Mouse (Mus musculus) intestine, embryonic 14.5 days (tissue): ENCODE results near the gene Zfp322a. TPM values are rescaled to one million over a fixed set of nuclear protein-coding genes. Genes with fewer than 3 reads are reported as not detected.

ENCODE experiments used
- ATAC-seq: fragments of 200-750 bp; cut with Nextera tagmentation; replicated peaks from 2 replicates; pipeline ENCODE4 v1.8.0; 2017; ENCODE audit warnings: low read depth, moderate number of reproducible peaks, moderate TSS enrichment, moderate library complexity; ENCODE audit not compliant: low FRiP score, low TSS enrichment
- DNase-seq: peaks from one replicate; pipeline ENCODE4 v3.0.0-alpha.2; 2018; ENCODE audit warnings: low spot score
- H3K27ac ChIP-seq: fragments of 300-500 bp; sonication (generic); 2 replicates; pipeline ENCODE4 v1.5.1; 2014; ENCODE audit warnings: low read depth, mild to moderate bottlenecking, control low read depth
- H3K27me3 ChIP-seq: fragments of 300-500 bp; sonication (generic); replicated peaks from 2 replicates; pipeline ENCODE4 v1.6.1; 2014; ENCODE audit warnings: low read length, control low read depth; ENCODE audit not compliant: control insufficient read depth, insufficient read depth
- H3K36me3 ChIP-seq: fragments of 300-500 bp; sonication (generic); 2 replicates; pipeline ENCODE4 v1.6.1; 2014; ENCODE audit warnings: low read length, control low read depth; ENCODE audit not compliant: control insufficient read depth, insufficient read depth
- H3K4me1 ChIP-seq: fragments of 300-500 bp; sonication (generic); replicated peaks from 2 replicates; pipeline ENCODE4 v1.6.1; 2014; ENCODE audit warnings: low read length, control low read depth, mixed read lengths; ENCODE audit not compliant: control insufficient read depth, insufficient read depth
- H3K4me2 ChIP-seq: fragments of 300-500 bp; sonication (generic); 2 replicates; pipeline ENCODE4 v1.6.1; 2014; ENCODE audit warnings: low read length
- H3K4me3 ChIP-seq: fragments of 300-500 bp; sonication (generic); 2 replicates; pipeline ENCODE4 v1.5.1; 2014; ENCODE audit warnings: low read depth, low read length, control low read depth, mixed read lengths
- H3K9ac ChIP-seq: fragments of 300-500 bp; sonication (generic); 2 replicates; pipeline ENCODE4 v1.6.1; 2014; ENCODE audit warnings: mild to moderate bottlenecking, low read length
- H3K9me3 ChIP-seq: fragments of 300-500 bp; sonication (generic); 2 replicates; pipeline ENCODE4 v1.6.1; 2016; ENCODE audit warnings: low read length, control low read depth; ENCODE audit not compliant: control insufficient read depth
- WGBS: fragments of 180-500 bp; shearing (Covaris S2); extraction: QIAGEN DNeasy Blood & Tissue Kit; methylation state at CpG from one replicate; pipeline ENCODE4 v1.1.7; 2014; 5-methylcytosine and 5-hydroxymethylcytosine counted together
- polyA plus RNA-seq: library from polyadenylated mRNA; unstranded; fragments of >200 nt; fragmentation: Nextera tagmentation; extraction: Ambion mirVana; gene quantifications from 2 replicates; pipeline ENCODE4 v1.2.1, GENCODE M21; 2014

Gene Zfp322a
- 39.5 and 49.8 TPM in 2 replicates for polyA plus RNA-seq

DNA sequence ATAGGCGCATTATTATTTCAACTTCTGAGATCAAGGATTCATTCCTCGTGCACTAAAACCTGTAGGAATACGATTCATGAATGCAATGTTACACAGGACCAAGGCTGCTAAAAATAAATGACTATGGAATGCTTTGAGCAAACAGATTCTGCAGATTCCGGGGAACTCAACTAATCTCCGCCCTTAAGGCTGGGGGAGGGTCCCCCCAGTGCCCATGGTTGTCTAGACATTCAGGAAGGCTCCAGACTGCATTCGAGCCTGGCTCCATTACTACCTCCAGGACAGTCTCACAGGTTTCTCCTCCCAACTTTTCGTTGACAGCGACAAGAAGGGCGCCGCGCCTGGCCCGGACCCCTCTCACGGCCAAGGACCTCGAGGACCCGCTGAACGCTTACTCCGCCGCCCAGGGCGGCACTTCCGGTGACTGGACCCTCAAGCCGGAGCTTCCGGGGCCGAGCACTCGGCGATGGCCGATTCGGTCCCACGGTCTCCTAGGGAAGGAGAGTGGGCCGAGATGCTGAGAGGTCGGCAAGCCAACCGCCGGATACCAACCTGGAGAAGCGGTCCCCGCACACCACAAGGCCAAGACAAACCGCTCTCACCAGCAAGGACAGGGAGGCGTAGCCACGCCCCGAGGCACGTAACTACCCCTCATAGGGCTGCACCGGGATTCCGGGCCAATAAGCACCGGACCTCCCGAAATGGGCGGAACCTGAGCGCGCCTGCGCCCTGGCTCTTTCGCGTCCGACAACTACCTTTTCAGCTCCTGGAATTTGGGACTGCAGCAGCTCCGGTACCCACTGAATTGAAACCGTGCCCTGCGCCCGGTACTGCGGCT is at the start of gene Zfp322a:
Gene Zfp322a, minus strand, starts transcription at position 626 of the 838 bp plus-strand sequence.
- DNase-seq (peak; percentile 95), ATAC-seq (peak; percentile 100)
- under 1% methylated on average over 55 of the region's 55 CpGs for WGBS
- peak within 1 kb of the TSS; percentile 80 for H3K9ac ChIP-seq
- H3K9me3 ChIP-seq: no peaks in the 10 kb centered on the region
- peak within 1 kb of the TSS; percentile 97 for H3K27ac ChIP-seq
- peak within 1 kb of the TSS; percentile 82 for H3K4me2 ChIP-seq
- no peaks in the 10 kb centered on the region for H3K27me3 ChIP-seq
- H3K4me3 ChIP-seq: peak within 1 kb of the TSS; percentile 76
- peaks cover 21% of the 10 kb centered on the region for H3K4me1 ChIP-seq
- peaks cover 13% of the 10 kb centered on the region for H3K36me3 ChIP-seq

GRCm38 (mm10) chr13:23412630-23413521 is 43.9 kb upstream of the Zfp322a start:
- H3K9me3 ChIP-seq: no peaks in the 10 kb centered on the region
- peak; percentile 71 for ATAC-seq
- 4% methylated on average over 28 of the region's 28 CpGs for WGBS
- H3K9ac ChIP-seq: peak overlapping the region; percentile 13; the same call in 1 of the 2 replicates
- H3K4me2 ChIP-seq: peak overlapping the region; percentile 52
- H3K4me1 ChIP-seq: 0 out of 2 replicates have a peak, but pooled peaks cover 4% of the 10 kb centered on the region
- H3K27me3 ChIP-seq: peaks cover 27% of the 10 kb centered on the region; the same call in 1 of the 2 replicates
- DNase-seq: peak; percentile 68
- H3K27ac ChIP-seq: no peak overlapping the region
- peak overlapping the region; percentile 39 for H3K4me3 ChIP-seq
- no peaks in the 10 kb centered on the region for H3K36me3 ChIP-seq

GRCm38 (mm10) chr13:23412211-23412629 is 43.2 kb upstream of the Zfp322a start:
- ATAC-seq (peak; percentile 41; the same call in 1 of the 2 replicates), DNase-seq (no peak)
- no peak overlapping the region for H3K27ac ChIP-seq
- H3K27me3 ChIP-seq: peaks cover 27% of the 10 kb centered on the region; the same call in 1 of the 2 replicates
- H3K4me2 ChIP-seq: peak overlapping the region; percentile 52
- peak overlapping the region; percentile 13; the same call in 1 of the 2 replicates for H3K9ac ChIP-seq
- H3K36me3 ChIP-seq: no peaks in the 10 kb centered on the region
- peak overlapping the region; percentile 39 for H3K4me3 ChIP-seq
- under 1% methylated on average over 20 of the region's 20 CpGs for WGBS
- 0 out of 2 replicates have a peak, but pooled peaks cover 4% of the 10 kb centered on the region for H3K4me1 ChIP-seq
- H3K9me3 ChIP-seq: no peaks in the 10 kb centered on the region

DNA sequence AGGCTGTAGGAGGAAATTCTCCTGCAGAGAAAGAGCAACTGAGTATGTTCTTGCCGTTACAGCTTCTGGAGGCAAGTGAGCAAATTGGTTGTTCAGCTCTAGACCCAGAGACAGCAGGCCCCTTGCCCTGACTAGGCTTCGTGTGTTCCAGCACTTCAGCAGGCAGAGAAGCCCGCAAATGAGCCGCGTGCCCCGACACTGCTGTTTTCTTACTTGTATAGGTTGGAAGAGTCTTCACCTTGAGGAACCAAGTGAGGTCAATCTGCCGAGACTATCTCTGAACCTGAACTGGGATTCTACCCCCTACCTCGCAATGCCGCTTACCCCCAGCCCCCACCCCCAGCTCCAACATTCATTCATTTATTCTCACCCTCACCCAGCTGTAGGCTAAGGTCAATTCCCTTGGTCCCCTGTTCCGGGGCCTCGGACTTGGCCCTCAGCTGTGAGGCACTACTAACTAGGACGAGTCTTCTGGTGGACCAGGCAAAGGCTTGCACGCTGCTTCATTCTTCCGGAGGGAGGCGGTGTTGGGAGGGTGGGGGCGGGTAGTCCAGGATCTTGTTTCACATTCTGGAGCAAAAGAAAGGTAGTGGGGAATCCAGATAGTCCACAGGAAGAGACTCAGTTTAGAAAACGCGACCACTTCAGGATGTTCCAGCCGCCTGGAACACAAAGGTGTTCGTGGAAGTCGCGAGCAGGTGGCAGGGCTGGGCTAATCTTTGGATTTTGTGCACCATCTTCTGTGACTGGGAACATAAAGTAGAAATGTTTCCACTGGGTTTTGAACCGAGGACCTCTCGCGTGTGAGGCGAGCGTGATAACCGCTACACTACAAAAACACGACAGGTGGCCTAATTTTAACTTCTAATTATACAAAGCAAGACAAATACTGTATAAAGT is 42.6 kb upstream of the Zfp322a start:
- Histone ChIP-seq H3K4me3 (peak overlapping the region; percentile 39), H3K4me1 (0 out of 2 replicates have a peak, but pooled peaks cover 4% of the 10 kb centered on the region), H3K9me3 (no peaks in the 10 kb centered on the region), H3K36me3 (no peaks in the 10 kb centered on the region), H3K9ac (no peak overlapping the region), H3K27me3 (peaks cover 27% of the 10 kb centered on the region; the same call in 1 of the 2 replicates), H3K4me2 (peak overlapping the region; percentile 52), H3K27ac (no peak overlapping the region)
- peak; percentile 73; the same call in 1 of the 2 replicates for ATAC-seq
- 9% methylated on average over 29 of the region's 29 CpGs for WGBS
- peak; percentile 66 for DNase-seq

DNA sequence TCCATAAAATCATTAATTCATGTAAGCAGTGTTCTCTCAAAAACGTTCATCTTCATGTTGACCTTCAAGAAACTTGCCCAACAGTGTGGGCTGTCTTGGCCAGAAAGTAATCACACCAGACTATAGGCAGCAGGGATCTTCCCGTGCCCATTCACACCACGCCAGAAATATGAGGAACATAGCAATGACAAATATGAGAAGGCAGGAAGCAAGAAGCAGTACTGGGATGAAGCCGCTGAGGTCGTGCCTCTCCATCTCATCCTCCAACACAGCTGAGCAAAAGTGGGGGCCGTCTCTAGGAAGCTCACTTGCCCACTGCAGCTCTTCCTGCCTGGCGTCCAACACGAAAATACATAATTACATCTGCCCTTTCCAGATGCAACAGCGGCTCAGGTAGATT is 41.6 kb upstream of the Zfp322a start:
- no peak overlapping the region for H3K4me2 ChIP-seq
- WGBS: 69% methylated on average over 9 of the region's 9 CpGs
- ATAC-seq (no peak), DNase-seq (peak; percentile 47)
- H3K9ac ChIP-seq: no peak overlapping the region
- no peaks in the 10 kb centered on the region for H3K36me3 ChIP-seq
- no peak overlapping the region for H3K4me3 ChIP-seq
- 0 out of 2 replicates have a peak, but pooled peaks cover 4% of the 10 kb centered on the region for H3K4me1 ChIP-seq
- H3K27ac ChIP-seq: no peak overlapping the region
- H3K9me3 ChIP-seq: no peaks in the 10 kb centered on the region
- H3K27me3 ChIP-seq: peaks cover 27% of the 10 kb centered on the region; the same call in 1 of the 2 replicates

GRCm38 (mm10) chr13:23402626-23403025 is 33.6 kb upstream of the Zfp322a start:
- 22% methylated on average over 2 of the region's 2 CpGs for WGBS
- no peaks in the 10 kb centered on the region for H3K4me1 ChIP-seq
- no peak overlapping the region for H3K4me2 ChIP-seq
- H3K4me3 ChIP-seq: no peak overlapping the region
- H3K27ac ChIP-seq: no peak overlapping the region
- DNase-seq: no peak
- H3K36me3 ChIP-seq: no peaks in the 10 kb centered on the region
- peaks cover 12% of the 10 kb centered on the region; the same call in 1 of the 2 replicates for H3K27me3 ChIP-seq
- ATAC-seq: no peak
- no peaks in the 10 kb centered on the region; the same call in 1 of the 2 replicates for H3K9me3 ChIP-seq
- H3K9ac ChIP-seq: no peak overlapping the region

GRCm38 (mm10) chr13:23401683-23402527 is 32.9 kb upstream of the Zfp322a start:
- peak overlapping the region; percentile 17 for H3K4me3 ChIP-seq
- no peaks in the 10 kb centered on the region for H3K4me1 ChIP-seq
- H3K27ac ChIP-seq: no peak overlapping the region
- DNase-seq: peak; percentile 83
- peak; percentile 58 for ATAC-seq
- no peaks in the 10 kb centered on the region for H3K36me3 ChIP-seq
- H3K27me3 ChIP-seq: peaks cover 19% of the 10 kb centered on the region; the same call in 1 of the 2 replicates
- WGBS: 4% methylated on average over 19 of the region's 19 CpGs
- H3K9ac ChIP-seq: no peak overlapping the region
- H3K9me3 ChIP-seq: no peaks in the 10 kb centered on the region; the same call in 1 of the 2 replicates
- H3K4me2 ChIP-seq: peak overlapping the region; percentile 48
